Mouse (Mus musculus) ovary, postnatal 10 days (tissue): Measurements from ENCODE around the gene Uqcc2.

Experiments used
- DNase-seq: peaks from one replicate; pipeline ENCODE4 v3.0.0; 2022; ENCODE audit warnings: low spot score

Gene Uqcc2

GRCm38 (mm10) chr17:27133551-27134141 lies at the start of gene Uqcc2:
TSS of gene Uqcc2 (minus strand) at chr17:27133916.
- DNase-seq = peak; percentile 96

GRCm38 (mm10) chr17:27182401-27182800 lies 48.7 kb upstream of the Uqcc2 start:
- no peak for DNase-seq

GRCm38 (mm10) chr17:27181666-27182065 lies 48.0 kb upstream of the Uqcc2 start:
- DNase-seq = no peak

GRCm38 (mm10) chr17:27179681-27180280 lies 46.1 kb upstream of the Uqcc2 start:
- DNase-seq = no peak

- no peak for DNase-seq
Measured at GRCm38 (mm10) chr17:27178427-27179177, 44.9 kb upstream of the Uqcc2 start.

- DNase-seq = no peak
Measured at GRCm38 (mm10) chr17:27178019-27178418, 44.3 kb upstream of the Uqcc2 start.

GRCm38 (mm10) chr17:27176754-27177153 lies 43.0 kb upstream of the Uqcc2 start:
- DNase-seq = no peak

GRCm38 (mm10) chr17:27176287-27176686 lies 42.6 kb upstream of the Uqcc2 start:
- no peak for DNase-seq

- DNase-seq = no peak
Measured at GRCm38 (mm10) chr17:27175196-27175874, 41.6 kb upstream of the Uqcc2 start.

GRCm38 (mm10) chr17:27173715-27174114 lies 40.0 kb upstream of the Uqcc2 start:
- DNase-seq = no peak

- DNase-seq = no peak
Measured at GRCm38 (mm10) chr17:27172459-27172858, 38.7 kb upstream of the Uqcc2 start.

GRCm38 (mm10) chr17:27171121-27171520 lies 37.4 kb upstream of the Uqcc2 start:
- no peak for DNase-seq

- DNase-seq = no peak
Measured at GRCm38 (mm10) chr17:27169952-27170695, 36.4 kb upstream of the Uqcc2 start.

- no peak for DNase-seq
Measured at GRCm38 (mm10) chr17:27168569-27168968, 34.9 kb upstream of the Uqcc2 start.

- DNase-seq = no peak
Measured at GRCm38 (mm10) chr17:27167545-27167944, 33.8 kb upstream of the Uqcc2 start, which contains the start of gene Ip6k3. TSS of gene Ip6k3 (minus strand) at chr17:27167795.

- DNase-seq = no peak
Measured at GRCm38 (mm10) chr17:27166901-27167300, 33.2 kb upstream of the Uqcc2 start.

- no peak for DNase-seq
Measured at GRCm38 (mm10) chr17:27165054-27165773, 31.5 kb upstream of the Uqcc2 start.

GRCm38 (mm10) chr17:27160905-27161304 lies 27.2 kb upstream of the Uqcc2 start:
- no peak for DNase-seq

GRCm38 (mm10) chr17:27159169-27159568 lies 25.5 kb upstream of the Uqcc2 start:
- DNase-seq = no peak

GRCm38 (mm10) chr17:27158439-27158838 lies 24.7 kb upstream of the Uqcc2 start:
- no peak for DNase-seq

- DNase-seq = no peak
Measured at GRCm38 (mm10) chr17:27155752-27156151, 22.0 kb upstream of the Uqcc2 start.
